Mouse (Mus musculus): Measurements from ENCODE around the gene Phactr4. TPM values are rescaled to one million over a fixed set of nuclear protein-coding genes. Genes with fewer than 3 reads are reported as not detected.

Phactr4 gene
- total and polyA plus RNA-seq, 3 experiments: 7.2 to 79.5 (median 28.7) TPM

GRCm38 (mm10) chr4:132309140-132309848 is 113.0 kb downstream of the Phactr4 start:
- peaks cover 12 to 22% of the 10 kb centered on the region in 2 experiments for H3K36me3 ChIP-seq (ENCODE audit: control insufficient read depth in 1 of 2, insufficient read depth in 2 of 2, low read length in 2 of 2)
- H3K9me3 ChIP-seq (replicated peaks; ENCODE audit: insufficient read depth, low read length): no peaks in the 10 kb centered on the region
- H3K4me3 ChIP-seq (ENCODE audit: control insufficient read depth in 1 of 2, insufficient read depth in 1 of 2, low read depth in 2 of 2, low read length in 2 of 2): peak overlapping the region; percentile 52 to 89
- peak overlapping the region; percentile 98 for H3K9ac ChIP-seq (ENCODE audit: control insufficient read depth, low read depth, low read length, poor library complexity, severe bottlenecking)
- H3K4me1 ChIP-seq (ENCODE audit: control insufficient read depth in 1 of 2, insufficient read depth in 2 of 2, low read length in 2 of 2): peaks cover 0 to 16% of the 10 kb centered on the region in 2 experiments; a peak in 2 of 4 replicates
- H3K79me2 ChIP-seq (ENCODE audit: control insufficient read depth, insufficient read depth, low read length, poor library complexity): peaks cover 18% of the 10 kb centered on the region
- DNase-seq (ENCODE audit: low read depth, low spot score): peak; percentile 75
- H3K27ac ChIP-seq (ENCODE audit: control insufficient read depth, low read depth, low read length): peak overlapping the region; percentile 98
- H3K27me3 ChIP-seq (ENCODE audit: control insufficient read depth in 1 of 2, insufficient read depth in 2 of 2, low read length in 2 of 2): no peaks in the 10 kb centered on the region
- TF ChIP-seq TBP (IDR thresholded peaks at IDR 0.05; ENCODE audit: low read depth, low read length) (0 out of 2 replicates have a peak, but pooled peaks have one; percentile 9), MYC (IDR thresholded peaks at IDR 0.05; ENCODE audit: low read depth, low read length) (no peak), ZKSCAN1 (IDR thresholded peaks at IDR 0.05; ENCODE audit: low read depth, low read length) (no peak), MXI1 (IDR thresholded peaks at IDR 0.05; ENCODE audit: low read depth, low read length) (peak; percentile 84), USF2 (IDR thresholded peaks at IDR 0.05; ENCODE audit: borderline replicate concordance in 1 of 2, insufficient read depth in 1 of 2, low read depth in 1 of 2, low read length in 2 of 2) (0 out of 4 replicates have a peak, but pooled peaks of 1 of the 2 experiments have one; percentile 5), NRF1 (IDR thresholded peaks at IDR 0.05; ENCODE audit: insufficient read depth, low read depth, low read length, poor library complexity, severe bottlenecking) (no peak), GATA1 (IDR thresholded peaks at IDR 0.05; ENCODE audit: low read depth, low read length) (peak; percentile 72), RAD21 (IDR thresholded peaks at IDR 0.05; ENCODE audit: low read depth, low read length) (no peak), POLR2AphosphoS5 (IDR thresholded peaks at IDR 0.05; ENCODE audit: borderline replicate concordance, low read depth, low read length) (no peak), EP300 (IDR thresholded peaks at IDR 0.05; ENCODE audit: low read depth in 1 of 2, low read length in 2 of 2) (peak; percentile 72), UBTF (IDR thresholded peaks at IDR 0.05; ENCODE audit: borderline replicate concordance, insufficient read depth, low read depth, low read length) (no peak), POLR2AphosphoS2 (IDR thresholded peaks at IDR 0.05; ENCODE audit: low read length) (peak; percentile 73), MAZ (IDR thresholded peaks at IDR 0.05; ENCODE audit: low read depth, low read length) (no peak), USF1 (IDR thresholded peaks at IDR 0.05; ENCODE audit: low read depth, low read length) (no peak), MAX (IDR thresholded peaks at IDR 0.05; ENCODE audit: low read length) (peak; percentile 51; the same call in 1 of the 2 replicates), ELF1 (IDR thresholded peaks at IDR 0.05; ENCODE audit: low read depth, low read length) (0 out of 2 replicates have a peak, but pooled peaks have one; percentile 22), E2F4 (IDR thresholded peaks at IDR 0.05; ENCODE audit: borderline replicate concordance, low read depth, low read length) (no peak), CHD2 (IDR thresholded peaks at IDR 0.05; ENCODE audit: low read length) (no peak), CHD1 (IDR thresholded peaks at IDR 0.05; ENCODE audit: low read depth, low read length) (peak; percentile 98), NELFE (IDR thresholded peaks at IDR 0.05; ENCODE audit: low read depth, low read length) (peak; percentile 58), CTCF (IDR thresholded peaks at IDR 0.05 in 2 of 3, conservative IDR thresholded peaks at IDR 0.05 in 1 of 3; ENCODE audit: control insufficient read depth in 1 of 3, insufficient read depth in 1 of 3, low read depth in 2 of 3, low read length in 3 of 3, poor library complexity in 1 of 3, severe bottlenecking in 1 of 3) (no peak), TCF12 (IDR thresholded peaks at IDR 0.05; ENCODE audit: low read depth, low read length) (peak; percentile 89), BHLHE40 (IDR thresholded peaks at IDR 0.05; ENCODE audit: borderline replicate concordance, low read depth, low read length) (peak; percentile 59; the same call in 1 of the 2 replicates), GABPA (IDR thresholded peaks at IDR 0.05; ENCODE audit: low read depth, low read length) (no peak), SMC3 (IDR thresholded peaks at IDR 0.05; ENCODE audit: low read depth, low read length) (peak; percentile 9; the same call in 1 of the 2 replicates), ETS1 (IDR thresholded peaks at IDR 0.05; ENCODE audit: low read depth, low read length) (peak; percentile 81), HCFC1 (IDR thresholded peaks at IDR 0.05; ENCODE audit: low read depth, low read length) (peak; percentile 51; the same call in 1 of the 2 replicates), JUND (IDR thresholded peaks at IDR 0.05; ENCODE audit: low read depth, low read length) (no peak), MEF2A (IDR thresholded peaks at IDR 0.05; ENCODE audit: extremely low read depth, insufficient replicate concordance, low read depth, low read length, poor library complexity, severe bottlenecking) (no peak), RCOR1 (IDR thresholded peaks at IDR 0.05; ENCODE audit: low read depth, low read length) (peak; percentile 77), MAFK (IDR thresholded peaks at IDR 0.05; ENCODE audit: borderline replicate concordance, low read depth, low read length) (peak; percentile 82; the same call in 1 of the 2 replicates), POLR2A (IDR thresholded peaks at IDR 0.05; ENCODE audit: control insufficient read depth in 1 of 2, insufficient read depth in 1 of 2, low read depth in 1 of 2, low read length in 2 of 2, poor library complexity in 1 of 2) (peak in 1 of 2 experiments; percentile 31; a peak in 2 of 4 replicates), TAL1 (IDR thresholded peaks at IDR 0.05; ENCODE audit: low read length) (peak; percentile 81), KAT2A (conservative IDR thresholded peaks at IDR 0.05; ENCODE audit: low read depth, low read length) (peak; percentile 31), ZC3H11A (IDR thresholded peaks at IDR 0.05; ENCODE audit: low read depth, low read length) (no peak)
